Mouse (Mus musculus) heart, embryonic 13.5 days (tissue): ENCODE results near the gene Cuedc1. TPM values are rescaled to one million over a fixed set of nuclear protein-coding genes. Genes with fewer than 3 reads are reported as not detected.

Experiments
- ATAC-seq: fragments of 200-750 bp; cut with Nextera tagmentation; 2 replicates; pipeline ENCODE4 v1.8.0; 2017; ENCODE audit warnings: moderate TSS enrichment; ENCODE audit not compliant: insufficient number of reproducible peaks, low FRiP score, low TSS enrichment; ENCODE audit errors: extremely low read depth
- H3K27ac ChIP-seq: fragments of 300-500 bp; sonication (generic); replicated peaks from 2 replicates; pipeline ENCODE4 v1.5.1; 2015; ENCODE audit warnings: moderate library complexity, mild to moderate bottlenecking, inconsistent platforms
- H3K27me3 ChIP-seq: fragments of 300-500 bp; sonication (generic); replicated peaks from 2 replicates; pipeline ENCODE4 v1.6.1; 2015; ENCODE audit warnings: mild to moderate bottlenecking, inconsistent platforms
- H3K36me3 ChIP-seq: fragments of 300-500 bp; sonication (generic); 2 replicates; pipeline ENCODE4 v1.6.1; 2015; ENCODE audit warnings: mild to moderate bottlenecking, inconsistent platforms
- H3K4me1 ChIP-seq: fragments of 300-500 bp; sonication (generic); 2 replicates; pipeline ENCODE4 v1.6.1; 2015; ENCODE audit warnings: inconsistent platforms
- H3K4me2 ChIP-seq: fragments of 300-500 bp; sonication (generic); 2 replicates; pipeline ENCODE4 v1.6.1; 2015; ENCODE audit warnings: inconsistent platforms, mild to moderate bottlenecking, moderate library complexity
- H3K4me3 ChIP-seq: fragments of 300-500 bp; sonication (generic); 2 replicates; pipeline ENCODE4 v1.5.1; 2015; ENCODE audit warnings: moderate library complexity, mild to moderate bottlenecking, inconsistent platforms
- H3K9ac ChIP-seq: fragments of 300-500 bp; sonication (generic); 2 replicates; pipeline ENCODE4 v1.6.1; 2015; ENCODE audit warnings: inconsistent platforms, mild to moderate bottlenecking, moderate library complexity
- H3K9me3 ChIP-seq: fragments of 300-500 bp; sonication (generic); 2 replicates; pipeline ENCODE4 v1.6.1; 2016; ENCODE audit warnings: inconsistent platforms
- WGBS: fragments of 180-500 bp; shearing (Covaris S2); methylation state at CpG from one replicate; pipeline ENCODE4 v1.1.7; 2015; ENCODE audit warnings: mixed read lengths; 5-methylcytosine and 5-hydroxymethylcytosine counted together
- polyA plus RNA-seq: library from polyadenylated mRNA; unstranded; fragments of >200 nt; fragmentation: Nextera tagmentation; extraction: Ambion mirVana; gene quantifications from 2 replicates; pipeline ENCODE4 v1.2.1, GENCODE M21; 2015

Gene Cuedc1
- polyA plus RNA-seq, 1 experiment from 2014 or later: 16.8 TPM

GRCm38 (mm10) chr11:88148638-88149279, 50.9 kb downstream of the Cuedc1 start:
- no peak for ATAC-seq
- Histone ChIP-seq H3K4me3 (no peak overlapping the region), H3K27ac (peak overlapping the region; percentile 92), H3K36me3 (no peaks in the 10 kb centered on the region), H3K9me3 (no peaks in the 10 kb centered on the region), H3K27me3 (no peaks in the 10 kb centered on the region), H3K4me2 (peak overlapping the region; percentile 38), H3K9ac (peak overlapping the region; percentile 73), H3K4me1 (peaks cover 81% of the 10 kb centered on the region)
- 29% methylated on average over 11 of the region's 11 CpGs for WGBS

- Histone ChIP-seq H3K27me3 (no peaks in the 10 kb centered on the region), H3K27ac (peak overlapping the region; percentile 74), H3K36me3 (no peaks in the 10 kb centered on the region), H3K4me3 (no peak overlapping the region), H3K9ac (peak overlapping the region; percentile 64), H3K9me3 (no peaks in the 10 kb centered on the region), H3K4me2 (no peak overlapping the region), H3K4me1 (peaks cover 88% of the 10 kb centered on the region)
- no peak for ATAC-seq
- WGBS: 36% methylated on average over 7 of the region's 7 CpGs
Observed at GRCm38 (mm10) chr11:88151379-88152155, 53.7 kb downstream of the Cuedc1 start.

- Histone ChIP-seq H3K27me3 (no peaks in the 10 kb centered on the region), H3K4me1 (peaks cover 85% of the 10 kb centered on the region), H3K4me3 (no peak overlapping the region), H3K9ac (peak overlapping the region; percentile 58), H3K36me3 (no peaks in the 10 kb centered on the region), H3K4me2 (no peak overlapping the region), H3K9me3 (no peaks in the 10 kb centered on the region), H3K27ac (peak overlapping the region; percentile 78)
- 74% methylated on average over 5 of the region's 5 CpGs for WGBS
- no peak for ATAC-seq
Observed at GRCm38 (mm10) chr11:88153880-88154279, 56.0 kb downstream of the Cuedc1 start.

- WGBS: 51% methylated on average over 8 of the region's 8 CpGs
Observed at GRCm38 (mm10) chr11:88154500-88154899, 56.6 kb downstream of the Cuedc1 start.

GRCm38 (mm10) chr11:88155451-88155850, 57.6 kb downstream of the Cuedc1 start:
- Histone ChIP-seq H3K36me3 (no peaks in the 10 kb centered on the region), H3K27me3 (no peaks in the 10 kb centered on the region), H3K4me2 (no peak overlapping the region), H3K4me1 (peaks cover 95% of the 10 kb centered on the region), H3K4me3 (no peak overlapping the region), H3K27ac (peak overlapping the region; percentile 78), H3K9ac (peak overlapping the region; percentile 38), H3K9me3 (no peaks in the 10 kb centered on the region)
- no peak for ATAC-seq
- WGBS: 61% methylated on average over 3 of the region's 3 CpGs

More at GRCm38 (mm10) chr11:88154500-88154899, 56.6 kb downstream of the Cuedc1 start:
- no peak for ATAC-seq
- Histone ChIP-seq H3K9ac (peak overlapping the region; percentile 58), H3K27ac (peak overlapping the region; percentile 78), H3K4me3 (no peak overlapping the region), H3K4me1 (peaks cover 85% of the 10 kb centered on the region), H3K9me3 (no peaks in the 10 kb centered on the region), H3K27me3 (no peaks in the 10 kb centered on the region), H3K4me2 (no peak overlapping the region), H3K36me3 (no peaks in the 10 kb centered on the region)

GRCm38 (mm10) chr11:88155998-88156397, 58.1 kb downstream of the Cuedc1 start:
- peaks cover 98% of the 10 kb centered on the region for H3K4me1 ChIP-seq
- no peaks in the 10 kb centered on the region for H3K36me3 ChIP-seq
- H3K4me3 ChIP-seq: no peak overlapping the region
- no peaks in the 10 kb centered on the region for H3K9me3 ChIP-seq
- 42% methylated on average over 8 of the region's 8 CpGs for WGBS
- no peak overlapping the region for H3K4me2 ChIP-seq
- H3K27me3 ChIP-seq: no peaks in the 10 kb centered on the region
- H3K27ac ChIP-seq: peak overlapping the region; percentile 78
- ATAC-seq: no peak
- peak overlapping the region; percentile 38 for H3K9ac ChIP-seq

- peaks cover 96% of the 10 kb centered on the region for H3K4me1 ChIP-seq
- WGBS: 39% methylated on average over 2 of the region's 2 CpGs
- H3K9ac ChIP-seq: peak overlapping the region; percentile 38
- H3K4me3 ChIP-seq: no peak overlapping the region
- H3K4me2 ChIP-seq: no peak overlapping the region
- peak overlapping the region; percentile 78 for H3K27ac ChIP-seq
- no peak for ATAC-seq
- no peaks in the 10 kb centered on the region for H3K27me3 ChIP-seq
- H3K9me3 ChIP-seq: no peaks in the 10 kb centered on the region
- H3K36me3 ChIP-seq: no peaks in the 10 kb centered on the region
Observed at GRCm38 (mm10) chr11:88156403-88156802, 58.5 kb downstream of the Cuedc1 start.

GRCm38 (mm10) chr11:88158842-88159246, 61.0 kb downstream of the Cuedc1 start:
- peak overlapping the region; percentile 43 for H3K4me2 ChIP-seq
- H3K4me3 ChIP-seq: no peak overlapping the region
- H3K36me3 ChIP-seq: no peaks in the 10 kb centered on the region
- H3K4me1 ChIP-seq: peaks cover 88% of the 10 kb centered on the region
- peak overlapping the region; percentile 65 for H3K9ac ChIP-seq
- WGBS: 30% methylated on average over 5 of the region's 5 CpGs
- no peaks in the 10 kb centered on the region for H3K27me3 ChIP-seq
- ATAC-seq: peak; percentile 29
- H3K27ac ChIP-seq: peak overlapping the region; percentile 98
- no peaks in the 10 kb centered on the region for H3K9me3 ChIP-seq

- Histone ChIP-seq H3K4me3 (0 out of 2 replicates have a peak overlapping the region, but pooled peaks have one; percentile 2), H3K27ac (peak overlapping the region; percentile 98), H3K9ac (peak overlapping the region; percentile 65), H3K27me3 (no peaks in the 10 kb centered on the region), H3K4me1 (peaks cover 86% of the 10 kb centered on the region), H3K36me3 (no peaks in the 10 kb centered on the region), H3K9me3 (no peaks in the 10 kb centered on the region), H3K4me2 (peak overlapping the region; percentile 43)
- WGBS: 47% methylated on average over 11 of the region's 11 CpGs
- no peak for ATAC-seq
Observed at GRCm38 (mm10) chr11:88159389-88159788, 61.5 kb downstream of the Cuedc1 start.

GRCm38 (mm10) chr11:88160316-88160715, 62.5 kb downstream of the Cuedc1 start:
- peak overlapping the region; percentile 86 for H3K9ac ChIP-seq
- WGBS: 60% methylated on average over 5 of the region's 5 CpGs
- H3K27ac ChIP-seq: peak overlapping the region; percentile 98
- peaks cover 86% of the 10 kb centered on the region for H3K4me1 ChIP-seq
- H3K9me3 ChIP-seq: no peaks in the 10 kb centered on the region
- H3K4me3 ChIP-seq: peak overlapping the region; percentile 53; the same call in 1 of the 2 replicates
- peak overlapping the region; percentile 92 for H3K4me2 ChIP-seq
- no peaks in the 10 kb centered on the region for H3K27me3 ChIP-seq
- no peak for ATAC-seq
- H3K36me3 ChIP-seq: no peaks in the 10 kb centered on the region

- WGBS: under 1% methylated on average over 22 of the region's 33 CpGs
- peak overlapping the region; percentile 53 for H3K4me3 ChIP-seq
- H3K9ac ChIP-seq: peak overlapping the region; percentile 86
- H3K4me2 ChIP-seq: peak overlapping the region; percentile 92
- H3K27me3 ChIP-seq: no peaks in the 10 kb centered on the region
- no peaks in the 10 kb centered on the region for H3K36me3 ChIP-seq
- H3K27ac ChIP-seq: peak overlapping the region; percentile 98
- H3K9me3 ChIP-seq: no peaks in the 10 kb centered on the region
- peaks cover 86% of the 10 kb centered on the region for H3K4me1 ChIP-seq
- ATAC-seq: peak; percentile 45
Observed at GRCm38 (mm10) chr11:88161051-88161581, 63.3 kb downstream of the Cuedc1 start.
